Mouse (Mus musculus): ENCODE results near the gene Ccdc114.

Ccdc114 gene

DNA sequence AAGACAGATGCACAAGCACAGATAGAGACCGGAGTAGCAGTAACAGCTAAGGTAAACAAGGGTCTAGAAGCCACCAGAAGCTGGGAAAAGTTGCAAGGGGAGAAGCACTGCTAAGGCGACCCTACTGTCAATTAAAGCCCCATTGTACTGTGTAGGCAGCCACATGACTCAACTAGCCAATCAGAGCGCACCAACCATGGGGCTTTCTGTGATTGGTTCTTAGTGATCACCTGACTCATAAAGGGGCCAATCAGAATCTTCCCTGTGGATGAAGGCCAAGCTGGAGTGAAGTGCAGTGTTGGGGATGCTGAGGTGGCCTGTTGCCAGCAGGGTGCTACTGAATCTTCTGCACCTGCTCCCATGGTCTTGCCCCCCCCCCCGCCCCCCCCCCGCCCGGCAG is 63.0 kb downstream of the Ccdc114 start:
- no peak for DNase-seq (ENCODE audit: low read depth, low spot score)

DNA sequence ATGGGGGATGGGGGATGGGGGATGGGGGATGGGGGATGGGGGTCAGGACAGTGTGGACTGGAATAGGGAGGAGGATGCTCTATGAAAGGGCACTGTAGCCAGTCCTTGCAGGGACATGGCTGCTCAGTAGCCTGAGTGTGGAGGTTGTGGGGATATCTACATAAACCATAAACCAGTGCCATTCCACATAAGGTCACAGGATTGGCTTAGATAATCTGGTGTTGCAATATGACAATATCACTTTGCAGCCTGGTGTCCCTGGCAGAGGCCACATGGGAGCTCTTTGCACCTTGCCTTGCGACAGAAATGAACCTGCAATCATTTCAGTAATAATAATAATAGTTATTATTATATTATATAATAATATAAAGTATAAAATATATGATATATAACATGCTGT is 64.5 kb downstream of the Ccdc114 start:
- no peak for DNase-seq (ENCODE audit: low read depth, low spot score)

DNA sequence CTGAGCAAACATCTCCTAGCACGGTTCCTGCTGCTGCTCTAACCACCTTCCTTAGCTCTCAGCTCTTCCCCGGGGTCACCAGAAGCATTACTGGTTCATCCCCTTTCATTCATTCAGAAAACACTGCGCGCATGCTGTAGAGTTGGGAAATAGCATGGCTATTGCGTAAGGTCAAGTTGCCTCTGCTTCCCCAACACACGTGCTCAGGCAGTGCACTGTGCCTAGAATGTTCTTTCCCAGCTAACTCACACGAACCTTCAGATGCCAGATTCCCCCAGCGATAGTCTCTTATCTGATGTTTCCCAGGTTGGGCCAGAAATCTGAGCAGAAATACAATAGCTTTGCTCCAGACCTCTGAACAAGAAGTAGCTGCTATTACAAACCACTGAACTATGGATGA is 68.6 kb downstream of the Ccdc114 start:
- DNase-seq (ENCODE audit: low read depth, low spot score): no peak

Data from c-Kit-negative CD71-positive TER-119-positive erythroid progenitor cells, embryonic 14.5 days (primary cell).